Mouse (Mus musculus): ENCODE data around the gene Tpm3. TPM values are rescaled to one million over a fixed set of nuclear protein-coding genes. Genes with fewer than 3 reads are reported as not detected.

Gene Tpm3
- total and polyA plus RNA-seq, 3 experiments, result 309 to 810 (median 448) TPM

GRCm38 (mm10) chr3:90083698-90084324 lies 11.4 kb downstream of the Tpm3 start (continued):
- no peak for TF ChIP-seq MYC (IDR thresholded peaks at IDR 0.05; ENCODE audit: low read depth, low read length)
- no peak for TF ChIP-seq JUND (conservative IDR thresholded peaks at IDR 0.05; ENCODE audit: low read depth, low read length)
- TF ChIP-seq TCF12 (IDR thresholded peaks at IDR 0.05; ENCODE audit: low read depth, low read length), result no peak
- peak; percentile 35; the same call in 1 of the 2 replicates for TF ChIP-seq ELF1 (IDR thresholded peaks at IDR 0.05; ENCODE audit: low read depth, low read length)
- TF ChIP-seq POLR2A (IDR thresholded peaks at IDR 0.05; ENCODE audit: low read depth, low read length), result no peak
- TF ChIP-seq ZKSCAN1 (IDR thresholded peaks at IDR 0.05; ENCODE audit: borderline replicate concordance, low read depth, low read length), result no peak
- no peak for TF ChIP-seq PAX5 (IDR thresholded peaks at IDR 0.05; ENCODE audit: low read length)
- no peak for TF ChIP-seq RAD21 (IDR thresholded peaks at IDR 0.05; ENCODE audit: low read depth, low read length)
- TF ChIP-seq UBTF (IDR thresholded peaks at IDR 0.05; ENCODE audit: low read depth, low read length), result no peak
- no peak for TF ChIP-seq RCOR1 (conservative IDR thresholded peaks at IDR 0.05; ENCODE audit: low read depth, low read length)

DNA sequence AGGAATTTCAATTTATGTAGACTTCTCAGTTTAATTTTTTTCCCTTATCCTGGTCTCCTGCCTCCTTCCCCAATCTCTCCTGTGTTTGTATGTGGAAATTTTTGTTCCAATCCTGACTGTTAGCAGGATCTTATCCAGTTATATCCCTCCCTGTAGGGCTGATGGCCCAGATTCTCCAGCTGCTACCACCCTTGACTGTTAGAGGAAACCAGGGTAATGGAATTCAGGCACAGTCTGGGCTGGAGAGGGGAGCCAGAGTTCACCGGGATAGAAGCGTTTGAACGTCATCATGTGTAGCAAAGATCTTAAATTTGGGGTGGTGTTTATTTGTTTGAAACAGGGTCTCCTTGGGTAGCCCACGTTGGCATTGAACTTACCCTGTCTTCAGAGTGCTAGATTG lies 12.3 kb downstream of the Tpm3 start:
- Histone ChIP-seq H3K9me3 (replicated peaks; ENCODE audit: low read length) (no peaks in the 10 kb centered on the region), H3K27ac (ENCODE audit: insufficient read depth, low read depth) (no peak overlapping the region), H3K79me2 (replicated peaks; ENCODE audit: control insufficient read depth, extremely low read depth, insufficient read depth, poor library complexity, severe bottlenecking) (peaks cover 73% of the 10 kb centered on the region), H3K9ac (ENCODE audit: insufficient read depth, low read depth) (no peak overlapping the region), H3K4me3 (replicated peaks in 1 of 3; ENCODE audit: low read depth in 2 of 3, low read length in 2 of 3, poor library complexity in 1 of 3) (no peak overlapping the region), H3K36me3 (replicated peaks in 1 of 2; ENCODE audit: control insufficient read depth in 1 of 2, insufficient read depth in 1 of 2, low read length in 1 of 2) (peaks cover 37 to 66% of the 10 kb centered on the region in 2 experiments), H3K27me3 (replicated peaks) (no peaks in the 10 kb centered on the region), H3K4me2 (ENCODE audit: insufficient read depth, low read depth, poor library complexity, severe bottlenecking) (no peak overlapping the region), H3K4me1 (ENCODE audit: control insufficient read depth in 1 of 2, insufficient read depth in 2 of 2) (peaks cover 11 to 44% of the 10 kb centered on the region in 2 experiments; a peak in 3 of 4 replicates)
- dilution Hi-C loops (cut with MboI; ENCODE audit: extremely low pct_ligation_motif_present, extremely low pct_unique_long_range_greater_than_20kb, low sequenced_read_pairs) (no loop called here), in situ Hi-C loops (cut with MboI; ENCODE audit: low pct_ligation_motif_present, low pct_unique_long_range_greater_than_20kb, low sequenced_read_pairs) (no loop called here)
- TF ChIP-seq KAT2A (IDR thresholded peaks at IDR 0.05; ENCODE audit: insufficient replicate concordance, low read length) (no peak), IRF4 (IDR thresholded peaks at IDR 0.05; ENCODE audit: low read depth, low read length) (no peak), ZKSCAN1 (IDR thresholded peaks at IDR 0.05; ENCODE audit: borderline replicate concordance, low read depth, low read length) (no peak)
- no peak for DNase-seq (ENCODE audit: extremely low read depth)

DNA sequence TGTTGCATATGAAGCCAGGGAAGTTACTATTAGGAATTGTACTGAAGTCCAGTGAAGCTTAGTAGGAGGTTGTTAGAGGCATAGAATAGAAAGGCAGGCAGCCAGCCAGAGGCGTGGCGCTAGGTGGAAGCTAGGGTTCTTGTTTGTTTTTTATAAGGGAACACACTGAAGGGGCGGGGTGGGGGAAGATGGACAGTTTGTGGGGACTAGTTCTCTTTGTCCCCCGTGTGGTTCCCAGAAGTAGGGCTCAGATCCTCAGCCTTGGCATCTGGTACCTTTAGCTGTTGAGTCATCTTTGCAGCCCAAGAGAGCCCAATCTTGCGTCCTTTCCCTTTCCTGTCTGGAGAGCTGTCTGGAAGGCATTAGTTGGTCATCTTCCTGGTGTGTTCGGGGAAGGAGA lies 12.8 kb downstream of the Tpm3 start:
- no peaks in the 10 kb centered on the region for H3K27me3 ChIP-seq (replicated peaks)
- peaks cover 11 to 44% of the 10 kb centered on the region in 2 experiments; a peak in 3 of 4 replicates for H3K4me1 ChIP-seq (ENCODE audit: control insufficient read depth in 1 of 2, insufficient read depth in 2 of 2)
- TF ChIP-seq TBP (conservative IDR thresholded peaks at IDR 0.05; ENCODE audit: low read depth, low read length) (no peak), MAX (IDR thresholded peaks at IDR 0.05; ENCODE audit: low read length) (no peak), JUN (IDR thresholded peaks at IDR 0.05; ENCODE audit: insufficient read depth, low read depth, low read length) (no peak), BHLHE40 (IDR thresholded peaks at IDR 0.05; ENCODE audit: low read depth, low read length) (no peak), USF2 (conservative IDR thresholded peaks at IDR 0.05; ENCODE audit: low read depth, low read length) (no peak), MXI1 (IDR thresholded peaks at IDR 0.05; ENCODE audit: low read depth, low read length) (no peak), POLR2AphosphoS2 (IDR thresholded peaks at IDR 0.05; ENCODE audit: low read depth, low read length) (no peak), ZKSCAN1 (IDR thresholded peaks at IDR 0.05; ENCODE audit: borderline replicate concordance, low read depth, low read length) (no peak), UBTF (IDR thresholded peaks at IDR 0.05; ENCODE audit: low read depth, low read length) (no peak), PAX5 (IDR thresholded peaks at IDR 0.05; ENCODE audit: low read length) (no peak), SIN3A (IDR thresholded peaks at IDR 0.05; ENCODE audit: low read length) (no peak), NRF1 (IDR thresholded peaks at IDR 0.05; ENCODE audit: low read depth, low read length) (no peak), GABPA (IDR thresholded peaks at IDR 0.05; ENCODE audit: insufficient replicate concordance, low read depth, low read length) (no peak), IRF4 (IDR thresholded peaks at IDR 0.05; ENCODE audit: low read depth, low read length) (no peak), CHD1 (IDR thresholded peaks at IDR 0.05; ENCODE audit: low read depth, low read length) (no peak), NELFE (IDR thresholded peaks at IDR 0.05; ENCODE audit: low read depth, low read length) (no peak), ZMIZ1 (IDR thresholded peaks at IDR 0.05; ENCODE audit: low read depth, low read length) (no peak), MEF2A (IDR thresholded peaks at IDR 0.05; ENCODE audit: borderline replicate concordance, low read depth, low read length) (no peak), RCOR1 (conservative IDR thresholded peaks at IDR 0.05; ENCODE audit: low read depth, low read length) (no peak), EP300 (IDR thresholded peaks at IDR 0.05; ENCODE audit: low read length) (no peak)
- H3K36me3 ChIP-seq (replicated peaks in 1 of 2; ENCODE audit: control insufficient read depth in 1 of 2, insufficient read depth in 1 of 2, low read length in 1 of 2), result peaks cover 42 to 71% of the 10 kb centered on the region in 2 experiments
- no peaks in the 10 kb centered on the region for H3K9me3 ChIP-seq (replicated peaks; ENCODE audit: low read length)
- dilution Hi-C loops (cut with MboI; ENCODE audit: extremely low pct_ligation_motif_present, extremely low pct_unique_long_range_greater_than_20kb, low sequenced_read_pairs), result no loop called here
- no peak for DNase-seq (ENCODE audit: extremely low read depth)
- in situ Hi-C loops (cut with MboI; ENCODE audit: low pct_ligation_motif_present, low pct_unique_long_range_greater_than_20kb, low sequenced_read_pairs), result no loop called here
- no peak overlapping the region for H3K4me2 ChIP-seq (ENCODE audit: insufficient read depth, low read depth, poor library complexity, severe bottlenecking)
- peaks cover 73% of the 10 kb centered on the region for H3K79me2 ChIP-seq (replicated peaks; ENCODE audit: control insufficient read depth, extremely low read depth, insufficient read depth, poor library complexity, severe bottlenecking)
- H3K27ac ChIP-seq (ENCODE audit: insufficient read depth, low read depth), result no peak overlapping the region
- H3K9ac ChIP-seq (ENCODE audit: insufficient read depth, low read depth), result no peak overlapping the region
- H3K4me3 ChIP-seq (replicated peaks in 1 of 3; ENCODE audit: low read depth in 2 of 3, low read length in 2 of 3, poor library complexity in 1 of 3), result no peak overlapping the region

Measured in CH12.LX (cell line).